In genomic region chr2:181286629-181287337, GRCm38 (mm10) we compare ENCODE assay signal across 8 mouse cellular contexts. TPM values are rescaled to one million over a fixed set of nuclear protein-coding genes. Genes with fewer than 3 reads are reported as not detected.
DNase-seq lines count a peak whose midpoint lies in the region; ATAC-seq lines count a peak whose summit lies in the region.

No protein-coding gene starts in this region.

- no peak for DNase-seq in kidney, postnatal 14 days
- DNase-seq in adipocyte (ENCODE audit: low spot score), result peak; percentile 20
- DNase-seq in gastrocnemius, postnatal 14 days, result no peak
- no peak for DNase-seq in layer of hippocampus, postnatal 36 days

- ATAC-seq in kidney, embryonic 14.5 days (ENCODE audit: low FRiP score, low TSS enrichment), result no peak
- no peak for ATAC-seq in hindbrain, embryonic 12.5 days (ENCODE audit: low FRiP score)
- ATAC-seq in midbrain, embryonic 15.5 days (replicated peaks), result no peak
- ATAC-seq in erythroid progenitor cell, adult 5-6 weeks (replicated peaks; ENCODE audit: low FRiP score, poor library complexity, severe bottlenecking), result no peak

- H3K4me1 ChIP-seq in kidney, embryonic 14.5 days (ENCODE audit: control insufficient read depth, insufficient read depth, low read length), result peaks cover 5% of the 10 kb centered on the region; the same call in 1 of the 2 replicates
- H3K4me1 ChIP-seq in hindbrain, embryonic 12.5 days, result peaks cover 17% of the 10 kb centered on the region
- H3K4me1 ChIP-seq in midbrain, embryonic 15.5 days, result peaks cover 24% of the 10 kb centered on the region

- H3K36me3 ChIP-seq in kidney, embryonic 14.5 days (ENCODE audit: control insufficient read depth, insufficient read depth, low read length), result peaks cover 4% of the 10 kb centered on the region
- peaks cover 13% of the 10 kb centered on the region; the same call in 1 of the 2 replicates for H3K36me3 ChIP-seq in hindbrain, embryonic 12.5 days
- no peaks in the 10 kb centered on the region; the same call in 1 of the 2 replicates for H3K36me3 ChIP-seq in midbrain, embryonic 15.5 days (replicated peaks)

- H3K9ac ChIP-seq in kidney, embryonic 14.5 days (ENCODE audit: low read depth, low read length), result peak overlapping the region; percentile 87
- peak overlapping the region; percentile 92 for H3K9ac ChIP-seq in hindbrain, embryonic 12.5 days
- peak overlapping the region; percentile 92 for H3K9ac ChIP-seq in midbrain, embryonic 15.5 days

- H3K27ac ChIP-seq in kidney, embryonic 14.5 days (ENCODE audit: low read depth, low read length), result peak overlapping the region; percentile 91
- peak overlapping the region; percentile 97 for H3K27ac ChIP-seq in hindbrain, embryonic 12.5 days
- H3K27ac ChIP-seq in midbrain, embryonic 15.5 days, result peak overlapping the region; percentile 98

- H3K9me3 ChIP-seq in kidney, embryonic 14.5 days (ENCODE audit: control insufficient read depth, low read length), result no peaks in the 10 kb centered on the region
- H3K9me3 ChIP-seq in hindbrain, embryonic 12.5 days (replicated peaks), result no peaks in the 10 kb centered on the region
- no peaks in the 10 kb centered on the region for H3K9me3 ChIP-seq in midbrain, embryonic 15.5 days

- H3K4me2 ChIP-seq in kidney, embryonic 14.5 days (replicated peaks; ENCODE audit: low read depth, low read length), result peak overlapping the region; percentile 67
- H3K4me2 ChIP-seq in hindbrain, embryonic 12.5 days (replicated peaks), result peak overlapping the region; percentile 63
- H3K4me2 ChIP-seq in midbrain, embryonic 15.5 days, result peak overlapping the region; percentile 61

- no peaks in the 10 kb centered on the region for H3K27me3 ChIP-seq in kidney, embryonic 14.5 days (ENCODE audit: control insufficient read depth, insufficient read depth, low read length)
- no peaks in the 10 kb centered on the region for H3K27me3 ChIP-seq in hindbrain, embryonic 12.5 days
- H3K27me3 ChIP-seq in midbrain, embryonic 15.5 days (replicated peaks), result no peaks in the 10 kb centered on the region

- WGBS in kidney, embryonic 14.5 days, result 59% methylated on average over 6 of the region's 6 CpGs
- whole genome bisulfite sequencing in hindbrain, embryonic 12.5 days, result 59% methylated on average over 6 of the region's 6 CpGs
- WGBS in midbrain, embryonic 15.5 days, result 57% methylated on average over 6 of the region's 6 CpGs

- H3K4me3 ChIP-seq in kidney, embryonic 14.5 days (ENCODE audit: low read length), result peak overlapping the region; percentile 71
- peak overlapping the region; percentile 60 for H3K4me3 ChIP-seq in hindbrain, embryonic 12.5 days
- H3K4me3 ChIP-seq in midbrain, embryonic 15.5 days, result peak overlapping the region; percentile 79

- intact Hi-C loops in gastrocnemius, postnatal 14 days (cut with DNase I; ENCODE audit: low total_unique reads), result no loop called here

RNA-seq across cellular contexts. Expression of gene Gmeb2, which starts 1.1 kb away (rescaled TPM):
- 9.4 and 17.9 TPM in 2 replicates for polyA plus RNA-seq in kidney, embryonic 14.5 days (2014; fragmentation: Nextera tagmentation; extraction: Ambion mirVana)
- 21.9 and 22.5 TPM in 2 replicates for polyA plus RNA-seq in hindbrain, embryonic 12.5 days (2016; fragmentation: Nextera tagmentation; extraction: Ambion mirVana)
- polyA plus RNA-seq in midbrain, embryonic 15.5 days (2015; fragmentation: Nextera tagmentation; extraction: Ambion mirVana), result 18.1 and 19.4 TPM in 2 replicates
- total RNA-seq in gastrocnemius, postnatal 14 days (2021), result 1 to 10 TPM; 6.6 to 6.8 TPM
- 10 to 100 TPM; 17.1 to 17.4 TPM for total RNA-seq in layer of hippocampus, postnatal 36 days (2021)
- 33.1 and 57.3 TPM in 2 replicates for total RNA-seq in erythroid progenitor cell, adult 5-6 weeks (2015; ENCODE audit: low replicate concordance)
- 29.0 and 55.1 TPM in 2 replicates for total RNA-seq in erythroid progenitor cell, adult 5-6 weeks (2017; ENCODE audit: low replicate concordance)

RNA-seq across cellular contexts. Expression of gene Stmn3, which starts 27.5 kb away (rescaled TPM):
- polyA plus RNA-seq in kidney, embryonic 14.5 days (2014; fragmentation: Nextera tagmentation; extraction: Ambion mirVana), result 0.46 and 0.62 TPM in 2 replicates
- 502 and 505 TPM in 2 replicates for polyA plus RNA-seq in hindbrain, embryonic 12.5 days (2016; fragmentation: Nextera tagmentation; extraction: Ambion mirVana)
- 1,443 and 1,470 TPM in 2 replicates for polyA plus RNA-seq in midbrain, embryonic 15.5 days (2015; fragmentation: Nextera tagmentation; extraction: Ambion mirVana)
- total RNA-seq in gastrocnemius, postnatal 14 days (2021), result under 1 TPM in 1 of 2 experiments, not detected in 1; 0.27 TPM
- total RNA-seq in layer of hippocampus, postnatal 36 days (2021), result 100 to 1,000 TPM; 562 to 666 TPM
- not detected in 2 replicates for total RNA-seq in erythroid progenitor cell, adult 5-6 weeks (2015; ENCODE audit: low replicate concordance)
- total RNA-seq in erythroid progenitor cell, adult 5-6 weeks (2017; ENCODE audit: low replicate concordance), result not detected in 2 replicates

RNA-seq across cellular contexts. Expression of gene Rtel1, which starts 32.8 kb away (rescaled TPM):
- polyA plus RNA-seq in kidney, embryonic 14.5 days (2014; fragmentation: Nextera tagmentation; extraction: Ambion mirVana), result 40.0 and 59.2 TPM in 2 replicates
- polyA plus RNA-seq in hindbrain, embryonic 12.5 days (2016; fragmentation: Nextera tagmentation; extraction: Ambion mirVana), result 47.8 and 49.2 TPM in 2 replicates
- 44.1 and 50.0 TPM in 2 replicates for polyA plus RNA-seq in midbrain, embryonic 15.5 days (2015; fragmentation: Nextera tagmentation; extraction: Ambion mirVana)
- 10 to 100 TPM; 14.2 to 15.5 TPM for total RNA-seq in gastrocnemius, postnatal 14 days (2021)
- total RNA-seq in layer of hippocampus, postnatal 36 days (2021), result 10 to 100 TPM; 34.1 to 35.2 TPM
- total RNA-seq in erythroid progenitor cell, adult 5-6 weeks (2015; ENCODE audit: low replicate concordance), result 63.3 and 80.4 TPM in 2 replicates
- total RNA-seq in erythroid progenitor cell, adult 5-6 weeks (2017; ENCODE audit: low replicate concordance), result 52.0 and 60.7 TPM in 2 replicates

RNA-seq across cellular contexts. Expression of gene Helz2, which starts 45.0 kb away (rescaled TPM):
- polyA plus RNA-seq in kidney, embryonic 14.5 days (2014; fragmentation: Nextera tagmentation; extraction: Ambion mirVana), result 1.3 and 1.4 TPM in 2 replicates
- 0.81 and 0.87 TPM in 2 replicates for polyA plus RNA-seq in hindbrain, embryonic 12.5 days (2016; fragmentation: Nextera tagmentation; extraction: Ambion mirVana)
- 0.40 and 0.66 TPM in 2 replicates for polyA plus RNA-seq in midbrain, embryonic 15.5 days (2015; fragmentation: Nextera tagmentation; extraction: Ambion mirVana)
- total RNA-seq in gastrocnemius, postnatal 14 days (2021), result 1 to 10 TPM; 2.9 to 3.0 TPM
- 1 to 10 TPM; 2.2 to 2.9 TPM for total RNA-seq in layer of hippocampus, postnatal 36 days (2021)
- 15.1 and 15.5 TPM in 2 replicates for total RNA-seq in erythroid progenitor cell, adult 5-6 weeks (2015; ENCODE audit: low replicate concordance)
- 10.1 and 15.4 TPM in 2 replicates for total RNA-seq in erythroid progenitor cell, adult 5-6 weeks (2017; ENCODE audit: low replicate concordance)

Comparison
In these comparisons a context has a peak if more than half of its experiments do, and no peak if none do; other contexts are left out.
1. RNA of gene Stmn3, which starts 27.5 kb away (total RNA-seq): 562 to 666 TPM in layer of hippocampus, postnatal 36 days; 0.27 TPM in gastrocnemius, postnatal 14 days and not detected in erythroid progenitor cell, adult 5-6 weeks; every median in the first group is over 100 times any median in the second.
2. Peak in every context shown above with its lines, with median percentiles within 50 percentile points of each other: H3K27ac ChIP-seq, H3K4me2 ChIP-seq, H3K4me3 ChIP-seq and H3K9ac ChIP-seq.